Mouse (Mus musculus) heart, postnatal 14 days (tissue): ENCODE results near the gene Josd2. TPM values are rescaled to one million over a fixed set of nuclear protein-coding genes. Genes with fewer than 3 reads are reported as not detected.

Source experiments
- DNase-seq, 2 experiments: peaks; one replicate each; pipeline ENCODE4 v3.0.0; 2021 to 2022
- intact Hi-C: fragments of 180-260 bp; cut with DNase I; formaldehyde crosslinking; loops from one replicate; pipeline ENCODE4 v1.15.1; 2025
- microRNA-seq, 2 experiments: library from miRNA; unstranded; fragments of <30 nt; microRNA quantifications; one replicate each; pipeline ENCODE4 v1.2.0; 2021 to 2022
- total RNA-seq, 2 experiments: library from RNA; stranded (reverse); gene quantifications; 2 replicates each; pipeline ENCODE4 v1.2.3; 2021

Gene Josd2
- total RNA-seq, 2 experiments from 2014 or later: 105 to 111 TPM

GRCm38 (mm10) chr7:44494681-44495080, 26.9 kb downstream of the Josd2 start:
- intact Hi-C loops: no loop called here
- no peak for DNase-seq

GRCm38 (mm10) chr7:44495086-44495485, 27.3 kb downstream of the Josd2 start:
- intact Hi-C loops: no loop called here
- DNase-seq: no peak

- intact Hi-C loops: no loop called here
- peak; percentile 98 for DNase-seq
Observed at GRCm38 (mm10) chr7:44495992-44496770, 28.4 kb downstream of the Josd2 start, which contains the start of the genes Emc10 and Fam71e1. Emc10 (minus strand) TSS chr7:44496529. Fam71e1 (plus strand) TSS chr7:44496581.

- DNase-seq: no peak
- intact Hi-C loops: no loop called here
Observed at GRCm38 (mm10) chr7:44496771-44497109, 29.0 kb downstream of the Josd2 start.

- no peak for DNase-seq
Observed at GRCm38 (mm10) chr7:44497361-44498055, 29.7 kb downstream of the Josd2 start.

GRCm38 (mm10) chr7:44498922-44499321, 31.1 kb downstream of the Josd2 start:
- intact Hi-C loops: no loop called here
- no peak for DNase-seq

More at GRCm38 (mm10) chr7:44497361-44498055, 29.7 kb downstream of the Josd2 start:
- intact Hi-C loops: no loop called here

GRCm38 (mm10) chr7:44500046-44500445, 32.3 kb downstream of the Josd2 start:
- intact Hi-C loops: no loop called here
- DNase-seq: no peak

GRCm38 (mm10) chr7:44501563-44502115, 33.9 kb downstream of the Josd2 start:
- peak; percentile 65 to 81 for DNase-seq
- intact Hi-C loops: no loop called here

- intact Hi-C loops: no loop called here
Observed at GRCm38 (mm10) chr7:44507491-44507890, 39.7 kb downstream of the Josd2 start.

GRCm38 (mm10) chr7:44519240-44519913, 51.6 kb downstream of the Josd2 start:
- DNase-seq: no peak
- intact Hi-C loops: no loop called here

More at GRCm38 (mm10) chr7:44507491-44507890, 39.7 kb downstream of the Josd2 start:
- DNase-seq: no peak

GRCm38 (mm10) chr7:44520990-44521389, 53.2 kb downstream of the Josd2 start:
- DNase-seq: no peak
- intact Hi-C loops: loop anchor here (5.0 kb wide), 1 partner anchor 126 kb away; no protein-coding TSS in a partner anchor

Small RNA genes lying within 50 kb of the gene (microRNA-seq; reads per million reads assigned to microRNA genes)
- 3.5 to 8.9 reads per million in 2 experiments for gene Mir7052

Other genes with a start within 250 kb of the Josd2 start
- under 1 TPM in 1 of 2 experiments, not detected in 1; 0.32 TPM for gene Klk1, start 242.6 kb upstream of the Josd2 start, total RNA-seq
- gene Gm36864, start 231.8 kb upstream of the Josd2 start, total RNA-seq: not detected
- under 1 TPM; 0.29 to 0.56 TPM for gene 1700028J19Rik, start 221.3 kb upstream of the Josd2 start, total RNA-seq
- 10 to 100 TPM; 18.2 to 18.8 TPM for gene 2410002F23Rik, start 221.3 kb upstream of the Josd2 start, total RNA-seq
- not detected for gene Acp4, start 210.6 kb upstream of the Josd2 start, total RNA-seq
- not detected for gene Gm15517, start 206.5 kb upstream of the Josd2 start, total RNA-seq
- gene Clec11a, start 161.1 kb upstream of the Josd2 start, total RNA-seq: under 1 TPM; 0.84 to 0.88 TPM
- gene Shank1, start 157.7 kb upstream of the Josd2 start, total RNA-seq: 1 to 10 TPM; 1.0 to 1.4 TPM
- 1 to 10 TPM; 1.5 to 2.2 TPM for gene Syt3, start 83.9 kb upstream of the Josd2 start, total RNA-seq
- under 1 TPM in 1 of 2 experiments, not detected in 1; 0.24 TPM for gene 1700008O03Rik, start 82.2 kb upstream of the Josd2 start, total RNA-seq
- gene Lrrc4b, start 39.0 kb upstream of the Josd2 start, total RNA-seq: 10 to 100 TPM; 18.7 to 19.7 TPM
- 1 to 10 TPM in 1 of 2 experiments, under 1 TPM in 1; 1.00 to 1.1 TPM for gene Aspdh, start 2.6 kb upstream of the Josd2 start, total RNA-seq
- 10 to 100 TPM; 95.4 to 98.8 TPM for gene Emc10, start 28.5 kb downstream of the Josd2 start, total RNA-seq
- gene Fam71e1, start 28.6 kb downstream of the Josd2 start, total RNA-seq: 1 to 10 TPM; 5.3 to 6.5 TPM
- 10 to 100 TPM; 10.5 to 16.8 TPM for gene Mybpc2, start 56.7 kb downstream of the Josd2 start, total RNA-seq
- 1 to 10 TPM in 1 of 2 experiments, under 1 TPM in 1; 0.65 to 1.1 TPM for gene Spib, start 64.1 kb downstream of the Josd2 start, total RNA-seq
- 10 to 100 TPM; 14.5 to 16.0 TPM for gene Pold1, start 80.9 kb downstream of the Josd2 start, total RNA-seq
- 10 to 100 TPM; 49.1 to 53.5 TPM for gene Nr1h2, start 86.0 kb downstream of the Josd2 start, total RNA-seq
- under 1 TPM; 0.46 to 0.60 TPM for gene Napsa, start 104.4 kb downstream of the Josd2 start, total RNA-seq
- 1 to 10 TPM; 1.3 to 1.5 TPM for gene Kcnc3, start 122.7 kb downstream of the Josd2 start, total RNA-seq
- gene Myh14, start 202.9 kb downstream of the Josd2 start, total RNA-seq: 10 to 100 TPM; 55.0 to 72.4 TPM
- gene Izumo2, start 240.8 kb downstream of the Josd2 start, total RNA-seq: not detected